Mouse (Mus musculus) neural tube, embryonic 15.5 days (tissue): ENCODE data around the gene Mcfd2. TPM values are rescaled to one million over a fixed set of nuclear protein-coding genes. Genes with fewer than 3 reads are reported as not detected.

Source experiments
- ATAC-seq: fragments of 200-750 bp; cut with Nextera tagmentation; 2 replicates; pipeline ENCODE4 v1.8.0; 2017; ENCODE audit warnings: mild to moderate bottlenecking, moderate TSS enrichment, moderate library complexity; ENCODE audit not compliant: low FRiP score
- H3K27ac ChIP-seq: fragments of 300-500 bp; sonication (generic); replicated peaks from 2 replicates; pipeline ENCODE4 v1.5.1; 2015; ENCODE audit warnings: mild to moderate bottlenecking, inconsistent platforms
- H3K27me3 ChIP-seq: fragments of 300-500 bp; sonication (generic); replicated peaks from 2 replicates; pipeline ENCODE4 v1.6.1; 2015; ENCODE audit warnings: inconsistent platforms
- H3K36me3 ChIP-seq: fragments of 300-500 bp; sonication (generic); 2 replicates; pipeline ENCODE4 v1.6.1; 2015; ENCODE audit warnings: inconsistent platforms
- H3K4me1 ChIP-seq: fragments of 300-500 bp; sonication (generic); 2 replicates; pipeline ENCODE4 v1.6.1; 2015; ENCODE audit warnings: inconsistent platforms
- H3K4me2 ChIP-seq: fragments of 300-500 bp; sonication (generic); 2 replicates; pipeline ENCODE4 v1.6.1; 2015; ENCODE audit warnings: inconsistent platforms, mild to moderate bottlenecking, moderate library complexity
- H3K4me3 ChIP-seq: fragments of 300-500 bp; sonication (generic); replicated peaks from 2 replicates; pipeline ENCODE4 v1.5.1; 2015; ENCODE audit warnings: mild to moderate bottlenecking, inconsistent platforms
- H3K9ac ChIP-seq: fragments of 300-500 bp; sonication (generic); replicated peaks from 2 replicates; pipeline ENCODE4 v1.6.1; 2015; ENCODE audit warnings: mild to moderate bottlenecking, inconsistent platforms
- H3K9me3 ChIP-seq: fragments of 300-500 bp; sonication (generic); replicated peaks from 2 replicates; pipeline ENCODE4 v1.6.1; 2016; ENCODE audit warnings: inconsistent platforms
- WGBS: fragments of 180-500 bp; shearing (Covaris S2); methylation state at CpG from one replicate; pipeline ENCODE4 v1.1.7; 2015; ENCODE audit warnings: mixed read lengths; 5-methylcytosine and 5-hydroxymethylcytosine counted together
- polyA plus RNA-seq: library from polyadenylated mRNA; unstranded; fragments of >200 nt; fragmentation: Nextera tagmentation; extraction: Ambion mirVana; gene quantifications from 2 replicates; pipeline ENCODE4 v1.2.1, GENCODE M21; 2015

Gene Mcfd2
- polyA plus RNA-seq, 1 experiment from 2014 or later: 45.3 TPM

GRCm38 (mm10) chr17:87264927-87265791, 576 bp downstream of the Mcfd2 start:
- WGBS: 7% methylated on average over 27 of the region's 28 CpGs
- peak; percentile 79 for ATAC-seq
- Histone ChIP-seq H3K27me3 (no peaks in the 10 kb centered on the region), H3K36me3 (peaks cover 31% of the 10 kb centered on the region), H3K9ac (peak overlapping the region; percentile 91), H3K27ac (peak overlapping the region; percentile 51), H3K4me1 (peaks cover 23% of the 10 kb centered on the region), H3K4me3 (peak overlapping the region; percentile 72), H3K9me3 (peaks cover 10% of the 10 kb centered on the region; the same call in 1 of the 2 replicates), H3K4me2 (peak overlapping the region; percentile 67)

DNA sequence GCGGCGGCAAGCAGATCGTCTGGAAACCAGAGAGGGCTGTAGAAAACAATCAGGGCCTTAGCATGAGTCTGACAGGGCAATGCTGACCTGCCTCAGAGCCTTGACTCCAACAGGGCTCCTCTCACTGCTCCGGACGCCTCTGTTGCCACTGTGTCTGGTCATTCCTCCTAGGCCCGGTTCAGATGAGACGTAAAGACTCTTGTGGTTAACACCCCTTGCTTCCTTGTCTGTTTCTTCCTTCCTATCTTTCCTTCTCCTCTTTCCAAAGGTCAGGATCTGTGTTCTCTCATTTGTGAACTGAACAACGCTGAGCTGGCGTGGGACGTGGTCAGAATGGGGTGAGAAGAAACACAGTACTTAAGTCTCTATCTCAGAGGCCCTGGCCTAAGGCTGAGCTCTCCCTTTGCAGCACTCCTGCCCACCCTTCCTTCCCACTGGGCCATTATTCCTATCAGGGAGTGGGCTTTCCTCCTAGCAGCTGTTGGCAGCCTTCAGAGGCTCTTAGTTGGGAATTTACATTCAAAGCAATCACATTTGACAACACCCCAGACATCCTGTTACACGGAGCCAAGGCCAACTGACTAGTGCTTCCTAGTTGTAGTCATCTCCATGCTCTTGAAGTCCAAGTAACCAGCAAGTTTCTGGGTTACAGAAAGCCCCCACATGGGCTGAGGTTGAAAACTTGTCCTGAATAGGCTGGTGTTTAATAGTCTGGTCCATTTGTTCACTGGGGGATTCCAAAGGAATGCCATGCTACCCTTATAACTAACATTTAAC, 1.5 kb downstream of the Mcfd2 start:
- H3K4me1 ChIP-seq: peaks cover 17% of the 10 kb centered on the region
- H3K27me3 ChIP-seq: no peaks in the 10 kb centered on the region
- H3K36me3 ChIP-seq: peaks cover 39% of the 10 kb centered on the region
- no peak overlapping the region for H3K27ac ChIP-seq
- no peak for ATAC-seq
- H3K9ac ChIP-seq: peak overlapping the region; percentile 91; the same call in 1 of the 2 replicates
- WGBS: 92% methylated on average over 11 of the region's 11 CpGs
- H3K9me3 ChIP-seq: peaks cover 10% of the 10 kb centered on the region; the same call in 1 of the 2 replicates
- peak overlapping the region; percentile 67 for H3K4me2 ChIP-seq
- H3K4me3 ChIP-seq: peak overlapping the region; percentile 72

GRCm38 (mm10) chr17:87263401-87263800, 2.3 kb downstream of the Mcfd2 start:
- no peak overlapping the region for H3K4me3 ChIP-seq
- no peaks in the 10 kb centered on the region for H3K27me3 ChIP-seq
- H3K4me2 ChIP-seq: no peak overlapping the region
- ATAC-seq: no peak
- H3K36me3 ChIP-seq: peaks cover 43% of the 10 kb centered on the region
- 97% methylated on average over 6 of the region's 6 CpGs for WGBS
- no peak overlapping the region for H3K9ac ChIP-seq
- peaks cover 10% of the 10 kb centered on the region; the same call in 1 of the 2 replicates for H3K9me3 ChIP-seq
- H3K4me1 ChIP-seq: peaks cover 15% of the 10 kb centered on the region
- H3K27ac ChIP-seq: no peak overlapping the region

DNA sequence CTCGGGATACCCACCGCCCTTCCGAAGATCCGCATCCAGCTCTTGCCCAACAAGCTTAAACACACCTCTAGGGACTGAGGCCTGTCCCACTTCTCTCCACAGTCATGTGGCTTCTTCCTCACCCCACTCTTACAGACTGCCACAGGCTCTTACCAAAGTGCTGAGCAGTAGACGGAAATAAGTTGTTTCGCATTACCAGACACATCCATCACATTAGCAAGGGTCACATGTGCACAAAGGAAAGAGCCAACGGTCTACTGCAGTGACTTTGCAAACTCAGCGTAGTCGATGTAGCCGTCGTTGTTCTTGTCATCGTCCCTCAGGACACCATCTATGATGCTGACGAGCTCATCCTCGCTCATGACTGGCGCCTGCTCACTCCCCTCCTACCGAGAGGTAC, 10.1 kb downstream of the Mcfd2 start:
- ATAC-seq: no peak
- H3K27me3 ChIP-seq: no peaks in the 10 kb centered on the region
- no peak overlapping the region for H3K9ac ChIP-seq
- WGBS: 83% methylated on average over 16 of the region's 16 CpGs
- no peaks in the 10 kb centered on the region for H3K4me1 ChIP-seq
- H3K27ac ChIP-seq: no peak overlapping the region
- H3K9me3 ChIP-seq: peaks cover 4% of the 10 kb centered on the region; the same call in 1 of the 2 replicates
- no peak overlapping the region for H3K4me2 ChIP-seq
- peaks cover 64% of the 10 kb centered on the region for H3K36me3 ChIP-seq
- H3K4me3 ChIP-seq: no peak overlapping the region

DNA sequence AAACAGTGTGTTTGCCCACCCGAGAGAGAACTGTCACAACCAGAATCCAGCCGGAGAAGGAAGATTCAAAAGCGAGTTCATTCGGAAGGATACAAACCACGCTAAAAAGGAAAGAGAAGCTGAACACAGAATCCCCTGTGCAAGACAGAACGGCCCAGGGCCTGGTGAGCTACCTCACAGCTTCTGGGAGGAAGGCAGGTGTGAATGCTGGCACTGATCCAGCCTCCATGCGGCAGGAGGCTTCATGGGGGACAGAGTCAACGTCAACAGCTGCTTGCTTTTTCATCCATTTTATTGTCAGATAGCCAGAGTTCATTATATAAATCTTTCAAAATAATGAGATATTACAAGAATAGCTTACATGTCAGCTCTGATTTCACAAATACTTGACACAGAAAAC, 11.4 kb downstream of the Mcfd2 start:
- no peaks in the 10 kb centered on the region for H3K27me3 ChIP-seq
- no peak overlapping the region for H3K4me2 ChIP-seq
- no peak overlapping the region for H3K9ac ChIP-seq
- no peak for ATAC-seq
- H3K4me1 ChIP-seq: no peaks in the 10 kb centered on the region
- peaks cover 51% of the 10 kb centered on the region for H3K36me3 ChIP-seq
- no peak overlapping the region for H3K4me3 ChIP-seq
- H3K27ac ChIP-seq: no peak overlapping the region
- no peaks in the 10 kb centered on the region for H3K9me3 ChIP-seq
- 71% methylated on average over 8 of the region's 8 CpGs for WGBS

- no peak overlapping the region for H3K27ac ChIP-seq
- no peaks in the 10 kb centered on the region for H3K36me3 ChIP-seq
- H3K27me3 ChIP-seq: no peaks in the 10 kb centered on the region
- H3K4me1 ChIP-seq: 0 out of 2 replicates have a peak, but pooled peaks cover 4% of the 10 kb centered on the region
- 67% methylated on average over 9 of the region's 9 CpGs for WGBS
- no peak overlapping the region for H3K9ac ChIP-seq
- H3K4me2 ChIP-seq: no peak overlapping the region
- no peak for ATAC-seq
- no peaks in the 10 kb centered on the region for H3K9me3 ChIP-seq
- H3K4me3 ChIP-seq: no peak overlapping the region
These were observed 19.6 kb downstream of the Mcfd2 start for GRCm38 (mm10) chr17:87246103-87246502.

- H3K4me1 ChIP-seq: peaks cover 11% of the 10 kb centered on the region
- H3K4me3 ChIP-seq: no peak overlapping the region
- WGBS: 86% methylated on average over 11 of the region's 11 CpGs
- no peaks in the 10 kb centered on the region for H3K36me3 ChIP-seq
- ATAC-seq: no peak
- H3K27me3 ChIP-seq: no peaks in the 10 kb centered on the region
- H3K9me3 ChIP-seq: no peaks in the 10 kb centered on the region
- 0 out of 2 replicates have a peak overlapping the region, but pooled peaks have one; percentile 43 for H3K27ac ChIP-seq
- H3K4me2 ChIP-seq: no peak overlapping the region
- no peak overlapping the region for H3K9ac ChIP-seq
These were observed 27.9 kb downstream of the Mcfd2 start for GRCm38 (mm10) chr17:87237826-87238225.

DNA sequence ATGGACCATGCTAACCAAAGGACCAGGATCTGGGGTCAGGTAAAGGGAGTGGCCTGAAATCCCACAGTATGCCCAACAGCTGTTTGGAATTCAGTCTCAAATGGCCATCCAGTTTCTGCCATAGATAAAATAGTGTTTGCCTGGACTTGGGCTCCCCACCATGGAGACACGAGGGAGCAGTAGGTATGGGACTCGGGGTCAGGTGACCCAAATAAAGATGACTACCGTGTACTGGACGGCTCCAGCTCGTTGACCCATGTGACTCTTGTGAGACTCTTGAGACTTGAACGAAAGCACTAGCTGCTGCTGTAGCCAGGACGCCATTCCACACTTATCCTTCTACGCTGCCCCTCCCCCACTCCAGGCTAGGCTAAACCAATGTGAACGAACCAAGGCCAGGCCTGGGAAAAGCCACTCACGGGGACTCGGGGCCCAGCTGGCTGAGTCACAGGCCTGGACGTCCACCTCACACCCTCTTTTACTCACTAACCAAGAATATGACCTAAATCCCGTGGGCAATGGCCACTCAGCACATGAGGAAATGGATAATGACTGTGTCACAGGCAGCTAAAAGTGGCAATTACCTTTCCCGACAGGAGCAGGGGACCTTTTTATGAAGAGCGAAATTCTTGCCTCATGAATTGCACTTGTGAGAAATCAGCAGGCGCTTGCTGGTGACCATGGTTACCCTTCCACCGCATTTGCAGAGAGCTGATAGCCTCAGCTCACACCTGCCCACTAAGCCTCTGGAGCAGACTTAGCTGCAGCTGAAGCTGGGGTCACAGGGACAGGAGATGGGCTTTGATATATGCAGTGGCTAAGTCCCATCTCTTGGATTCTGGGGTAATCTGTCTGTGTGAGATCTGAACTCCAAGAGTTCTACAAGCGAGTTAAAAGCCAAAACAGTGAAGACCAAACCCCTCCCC, 28.7 kb downstream of the Mcfd2 start:
- H3K4me3 ChIP-seq: no peak overlapping the region
- no peak overlapping the region for H3K9ac ChIP-seq
- H3K9me3 ChIP-seq: no peaks in the 10 kb centered on the region
- H3K4me2 ChIP-seq: no peak overlapping the region
- H3K4me1 ChIP-seq: peaks cover 11% of the 10 kb centered on the region
- 42% methylated on average over 18 of the region's 18 CpGs for WGBS
- no peaks in the 10 kb centered on the region for H3K27me3 ChIP-seq
- ATAC-seq: peak; percentile 72; the same call in 1 of the 2 replicates
- no peaks in the 10 kb centered on the region for H3K36me3 ChIP-seq
- H3K27ac ChIP-seq: peak overlapping the region; percentile 43

GRCm38 (mm10) chr17:87235019-87235418, 30.7 kb downstream of the Mcfd2 start:
- H3K9me3 ChIP-seq: no peaks in the 10 kb centered on the region

GRCm38 (mm10) chr17:87227878-87228277, 37.9 kb downstream of the Mcfd2 start:
- Histone ChIP-seq H3K4me2 (no peak overlapping the region), H3K9me3 (no peaks in the 10 kb centered on the region), H3K4me3 (no peak overlapping the region), H3K9ac (no peak overlapping the region), H3K27ac (no peak overlapping the region), H3K27me3 (no peaks in the 10 kb centered on the region), H3K36me3 (no peaks in the 10 kb centered on the region), H3K4me1 (no peaks in the 10 kb centered on the region)
- ATAC-seq: no peak
- WGBS: 79% methylated on average over 4 of the region's 4 CpGs

More at GRCm38 (mm10) chr17:87235019-87235418, 30.7 kb downstream of the Mcfd2 start:
- peaks cover 11% of the 10 kb centered on the region for H3K4me1 ChIP-seq
- no peaks in the 10 kb centered on the region for H3K36me3 ChIP-seq
- H3K27me3 ChIP-seq: no peaks in the 10 kb centered on the region
- no peak overlapping the region for H3K27ac ChIP-seq
- no peak overlapping the region for H3K4me2 ChIP-seq
- ATAC-seq: no peak
- 88% methylated on average over 6 of the region's 6 CpGs for WGBS
- H3K4me3 ChIP-seq: no peak overlapping the region
- H3K9ac ChIP-seq: no peak overlapping the region

DNA sequence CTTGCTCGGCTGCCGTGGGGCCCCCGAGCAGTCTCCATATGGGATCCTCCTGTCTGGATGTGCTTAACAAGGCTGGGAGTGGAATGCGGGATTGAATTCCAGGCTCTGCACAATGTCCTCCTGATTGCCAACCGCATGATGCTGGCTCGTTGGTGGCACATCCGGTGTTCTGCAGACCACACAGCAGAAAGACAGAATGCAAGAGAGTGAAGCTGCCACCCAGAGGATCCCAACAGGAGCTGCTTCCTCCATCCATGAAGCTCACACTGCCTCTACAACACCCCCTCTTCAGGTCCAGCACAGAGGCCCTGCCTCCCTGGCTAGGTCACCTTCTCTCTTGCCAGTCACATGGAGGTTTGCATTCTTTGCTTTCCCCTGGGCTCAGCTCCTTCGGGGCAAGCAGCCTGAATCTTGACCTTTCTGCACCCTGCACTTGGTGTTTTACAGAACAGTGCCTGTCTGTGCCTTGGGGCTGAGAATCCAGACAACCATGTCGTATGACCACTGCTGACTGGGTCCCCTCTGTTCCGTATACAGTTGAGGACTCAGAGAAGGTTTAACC, 39.6 kb downstream of the Mcfd2 start:
- H3K4me3 ChIP-seq: no peak overlapping the region
- H3K27me3 ChIP-seq: no peaks in the 10 kb centered on the region
- no peaks in the 10 kb centered on the region for H3K9me3 ChIP-seq
- 74% methylated on average over 10 of the region's 10 CpGs for WGBS
- H3K9ac ChIP-seq: no peak overlapping the region
- ATAC-seq: no peak
- no peak overlapping the region for H3K4me2 ChIP-seq
- no peaks in the 10 kb centered on the region for H3K4me1 ChIP-seq
- H3K36me3 ChIP-seq: no peaks in the 10 kb centered on the region
- no peak overlapping the region for H3K27ac ChIP-seq
